Mouse (Mus musculus): ENCODE data around the gene Stk11ip. TPM values are rescaled to one million over a fixed set of nuclear protein-coding genes. Genes with fewer than 3 reads are reported as not detected.

The Stk11ip gene
- total and polyA plus RNA-seq, 3 experiments, result 16.0 to 36.9 (median 17.3) TPM

DNA sequence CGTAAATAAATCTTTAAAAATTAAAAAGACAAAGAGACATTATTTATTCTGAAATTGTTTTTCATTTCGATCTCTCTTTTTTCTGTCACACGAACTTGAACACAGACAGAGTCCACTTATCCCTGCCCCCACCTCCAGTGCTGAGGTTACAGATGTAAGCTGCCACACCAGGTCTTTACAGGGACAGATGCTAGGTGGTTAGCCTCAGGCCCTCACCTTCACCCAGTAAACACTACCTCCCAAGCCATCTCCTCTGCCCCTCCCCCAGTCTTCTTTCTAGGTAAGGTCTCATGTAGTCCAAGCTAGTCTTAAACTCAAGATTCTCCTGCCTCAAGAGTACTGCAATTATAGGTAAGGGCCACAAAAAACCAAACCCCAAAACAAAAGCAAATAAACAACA, 8.8 kb upstream of the Stk11ip start:
- no peak overlapping the region for H3K27ac ChIP-seq (ENCODE audit: insufficient read depth, low read depth)
- H3K4me2 ChIP-seq (ENCODE audit: insufficient read depth, low read depth, poor library complexity, severe bottlenecking), result no peak overlapping the region
- in situ Hi-C loops (cut with MboI; ENCODE audit: low pct_ligation_motif_present, low pct_unique_long_range_greater_than_20kb, low sequenced_read_pairs), result no loop called here

DNA sequence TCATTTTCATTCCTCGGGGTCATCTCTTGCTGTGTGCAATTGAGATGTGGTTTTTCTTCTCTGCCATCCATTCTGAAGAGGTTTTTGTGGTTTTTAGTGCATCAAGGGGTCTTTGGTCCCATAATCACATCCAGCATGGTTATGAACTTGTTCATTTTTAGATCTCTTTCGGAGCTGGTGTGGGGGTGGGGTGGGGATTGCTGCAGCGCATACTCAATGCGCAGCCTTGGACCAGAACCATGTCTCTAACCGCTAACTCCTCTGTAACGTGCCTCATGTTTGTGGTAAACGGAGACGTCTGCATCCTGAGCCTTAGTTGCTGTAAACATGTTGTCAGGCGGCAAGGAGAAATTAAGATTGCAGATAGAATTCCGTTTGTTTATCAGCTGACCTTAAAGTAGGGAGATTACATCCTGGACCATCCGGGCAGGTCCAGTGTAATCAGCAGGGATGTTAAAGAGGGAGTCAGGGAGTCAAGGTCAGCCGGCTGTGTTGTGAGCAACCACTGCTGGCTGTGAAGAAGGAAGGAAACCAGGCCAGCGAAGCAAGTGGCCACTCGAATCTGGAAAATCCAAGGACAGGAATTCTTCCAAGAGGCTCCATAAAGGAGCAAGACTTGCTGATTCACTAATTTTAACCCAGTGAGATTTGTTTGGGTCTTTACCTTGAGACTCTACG, 4.5 kb upstream of the Stk11ip start:
- in situ Hi-C loops (cut with MboI; ENCODE audit: low pct_ligation_motif_present, low pct_unique_long_range_greater_than_20kb, low sequenced_read_pairs) (no loop called here), dilution Hi-C loops (cut with MboI; ENCODE audit: extremely low pct_ligation_motif_present, extremely low pct_unique_long_range_greater_than_20kb, low sequenced_read_pairs) (no loop called here)
- Histone ChIP-seq H3K9me3 (replicated peaks; ENCODE audit: low read length) (no peaks in the 10 kb centered on the region), H3K27me3 (replicated peaks) (peaks cover 2% of the 10 kb centered on the region), H3K9ac (ENCODE audit: insufficient read depth, low read depth) (no peak overlapping the region), H3K36me3 (replicated peaks in 1 of 2; ENCODE audit: control insufficient read depth in 1 of 2, insufficient read depth in 1 of 2, low read length in 1 of 2) (no peaks in the 10 kb centered on the region), H3K79me2 (replicated peaks; ENCODE audit: control insufficient read depth, extremely low read depth, insufficient read depth, poor library complexity, severe bottlenecking) (no peaks in the 10 kb centered on the region), H3K4me1 (ENCODE audit: control insufficient read depth in 1 of 2, insufficient read depth in 2 of 2) (peaks cover 0 to 2% of the 10 kb centered on the region in 2 experiments; a peak in 1 of 4 replicates), H3K4me3 (replicated peaks in 1 of 3; ENCODE audit: low read depth in 2 of 3, low read length in 2 of 3, poor library complexity in 1 of 3) (no peak overlapping the region), H3K4me2 (ENCODE audit: insufficient read depth, low read depth, poor library complexity, severe bottlenecking) (no peak overlapping the region), H3K27ac (ENCODE audit: insufficient read depth, low read depth) (no peak overlapping the region)
- TF ChIP-seq ZC3H11A (IDR thresholded peaks at IDR 0.05; ENCODE audit: low read depth, low read length) (no peak), CTCF (conservative IDR thresholded peaks at IDR 0.05 in 1 of 2, IDR thresholded peaks at IDR 0.05 in 1 of 2; ENCODE audit: low read depth in 2 of 2, low read length in 2 of 2) (no peak), E2F4 (IDR thresholded peaks at IDR 0.05; ENCODE audit: insufficient replicate concordance, low read depth, low read length) (no peak), ETS1 (conservative IDR thresholded peaks at IDR 0.05; ENCODE audit: low read depth, low read length) (no peak), RCOR1 (conservative IDR thresholded peaks at IDR 0.05; ENCODE audit: low read depth, low read length) (no peak), MXI1 (IDR thresholded peaks at IDR 0.05; ENCODE audit: low read depth, low read length) (no peak), MAFK (IDR thresholded peaks at IDR 0.05; ENCODE audit: insufficient replicate concordance, low read length) (no peak), GABPA (IDR thresholded peaks at IDR 0.05; ENCODE audit: insufficient replicate concordance, low read depth, low read length) (no peak), MAZ (IDR thresholded peaks at IDR 0.05; ENCODE audit: low read depth, low read length) (no peak), USF2 (conservative IDR thresholded peaks at IDR 0.05; ENCODE audit: low read depth, low read length) (no peak)
- no peak for DNase-seq (ENCODE audit: extremely low read depth)

More for the DNA sequence above, 8.8 kb upstream of the Stk11ip start:
- Histone ChIP-seq H3K4me1 (ENCODE audit: control insufficient read depth in 1 of 2, insufficient read depth in 2 of 2) (no peaks in the 10 kb centered on the region), H3K36me3 (replicated peaks in 1 of 2; ENCODE audit: control insufficient read depth in 1 of 2, insufficient read depth in 1 of 2, low read length in 1 of 2) (no peaks in the 10 kb centered on the region), H3K79me2 (replicated peaks; ENCODE audit: control insufficient read depth, extremely low read depth, insufficient read depth, poor library complexity, severe bottlenecking) (no peaks in the 10 kb centered on the region), H3K9ac (ENCODE audit: insufficient read depth, low read depth) (no peak overlapping the region), H3K9me3 (replicated peaks; ENCODE audit: low read length) (no peaks in the 10 kb centered on the region), H3K27me3 (replicated peaks) (peaks cover 10% of the 10 kb centered on the region), H3K4me3 (replicated peaks in 1 of 3; ENCODE audit: low read depth in 2 of 3, low read length in 2 of 3, poor library complexity in 1 of 3) (no peak overlapping the region)
- dilution Hi-C loops (cut with MboI; ENCODE audit: extremely low pct_ligation_motif_present, extremely low pct_unique_long_range_greater_than_20kb, low sequenced_read_pairs), result no loop called here
- DNase-seq (ENCODE audit: extremely low read depth), result no peak
- TF ChIP-seq USF2 (conservative IDR thresholded peaks at IDR 0.05; ENCODE audit: low read depth, low read length), result no peak
- TF ChIP-seq USF1 (IDR thresholded peaks at IDR 0.05; ENCODE audit: low read depth, low read length), result no peak
- no peak for TF ChIP-seq MAZ (IDR thresholded peaks at IDR 0.05; ENCODE audit: low read depth, low read length)
- no peak for TF ChIP-seq KAT2A (IDR thresholded peaks at IDR 0.05; ENCODE audit: insufficient replicate concordance, low read length)
- no peak for TF ChIP-seq ELF1 (IDR thresholded peaks at IDR 0.05; ENCODE audit: low read depth, low read length)
- no peak for TF ChIP-seq TCF12 (IDR thresholded peaks at IDR 0.05; ENCODE audit: low read depth, low read length)
- TF ChIP-seq EP300 (IDR thresholded peaks at IDR 0.05; ENCODE audit: low read length), result no peak
- TF ChIP-seq CHD2 (IDR thresholded peaks at IDR 0.05; ENCODE audit: low read length), result no peak
- no peak for TF ChIP-seq MAFK (IDR thresholded peaks at IDR 0.05; ENCODE audit: insufficient replicate concordance, low read length)
- no peak for TF ChIP-seq POLR2AphosphoS2 (IDR thresholded peaks at IDR 0.05; ENCODE audit: low read depth, low read length)
- no peak for TF ChIP-seq ZC3H11A (IDR thresholded peaks at IDR 0.05; ENCODE audit: low read depth, low read length)
- no peak for TF ChIP-seq MXI1 (IDR thresholded peaks at IDR 0.05; ENCODE audit: low read depth, low read length)
- no peak for TF ChIP-seq BHLHE40 (IDR thresholded peaks at IDR 0.05; ENCODE audit: low read depth, low read length)
- no peak for TF ChIP-seq CTCF (conservative IDR thresholded peaks at IDR 0.05 in 1 of 2, IDR thresholded peaks at IDR 0.05 in 1 of 2; ENCODE audit: low read depth in 2 of 2, low read length in 2 of 2)
- TF ChIP-seq E2F4 (IDR thresholded peaks at IDR 0.05; ENCODE audit: insufficient replicate concordance, low read depth, low read length), result no peak
